Mouse (Mus musculus) megakaryocyte, embryonic 14.5 days (primary cell): ENCODE measurements around the gene Ddx10.

Experiments
- FLI1 ChIP-seq: IDR thresholded peaks from 2 replicates; pipeline ENCODE4 v1.6.1; 2012; ENCODE audit warnings: low read length, inconsistent platforms, mixed read lengths
- GATA1 ChIP-seq: IDR thresholded peaks from 3 replicates; pipeline ENCODE4 v1.6.1; 2012; ENCODE audit warnings: mixed read lengths, low read length, inconsistent platforms, borderline replicate concordance

GRCm38 (mm10) chr9:53094536-53094935 lies 153.3 kb downstream of the Ddx10 start:
- TF ChIP-seq GATA1 (no peak), FLI1 (no peak)
